Mouse (Mus musculus) embryonic fibroblast, embryonic 13.5 days (primary cell): ENCODE results near the gene Tuba1b.

Experiments
- CTCF ChIP-seq: IDR thresholded peaks from 2 replicates; pipeline ENCODE4 v1.5.1; 2011; ENCODE audit warnings: mild to moderate bottlenecking, control low read depth, low read length, moderate library complexity, borderline replicate concordance; ENCODE audit not compliant: insufficient read depth
- POLR2A ChIP-seq: IDR thresholded peaks from 2 replicates; pipeline ENCODE4 v1.6.1; 2011; ENCODE audit warnings: low read depth, mild to moderate bottlenecking, control low read depth, low read length, moderate library complexity

DNA sequence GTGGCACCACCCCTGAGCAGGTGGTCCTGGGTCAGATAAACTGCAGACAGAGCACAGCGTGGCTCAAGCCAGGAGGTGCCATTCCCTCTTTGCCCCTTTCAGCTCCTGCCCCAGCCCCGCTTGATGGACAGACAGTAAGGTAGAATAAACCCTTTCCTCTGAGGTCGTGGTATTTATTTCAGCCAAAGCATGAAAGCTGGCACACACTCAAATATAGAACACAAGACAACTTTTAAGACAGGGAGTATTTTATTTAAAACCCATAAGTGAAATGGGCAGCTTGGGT, 15.2 kb upstream of the Tuba1b start:
- TF ChIP-seq CTCF = no peak
- no peak for TF ChIP-seq POLR2A
